Mouse (Mus musculus): ENCODE results near the gene Olfr465-ps1.

Gene Olfr465-ps1

GRCm38 (mm10) chr13:65137789-65138188 lies at the start of gene Olfr465-ps1:
Gene Olfr465-ps1 (plus strand): TSS chr13:65138089.
- no peak for DNase-seq (ENCODE audit: low spot score)

DNA sequence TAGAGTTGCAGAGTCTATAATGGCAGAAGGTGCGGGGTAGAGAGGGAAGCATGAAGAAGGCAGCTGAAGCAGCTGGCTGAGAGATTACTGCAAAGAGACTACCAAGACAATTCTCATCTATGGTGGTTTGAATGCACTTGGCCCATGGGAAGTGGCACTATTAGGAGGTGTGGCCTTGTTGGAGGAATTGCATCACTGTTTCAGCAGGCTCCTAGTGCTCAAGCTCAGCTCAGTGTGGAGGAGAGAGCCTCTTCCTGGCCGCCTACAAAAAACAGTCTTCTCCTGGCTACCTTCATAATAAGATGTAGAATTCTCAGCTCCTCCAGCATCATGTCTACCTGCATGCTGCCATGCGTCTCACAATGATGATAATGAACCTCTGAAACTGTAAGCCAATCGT lies 42.0 kb upstream of the Olfr465-ps1 start:
- no peak for DNase-seq (ENCODE audit: low spot score)

DNA sequence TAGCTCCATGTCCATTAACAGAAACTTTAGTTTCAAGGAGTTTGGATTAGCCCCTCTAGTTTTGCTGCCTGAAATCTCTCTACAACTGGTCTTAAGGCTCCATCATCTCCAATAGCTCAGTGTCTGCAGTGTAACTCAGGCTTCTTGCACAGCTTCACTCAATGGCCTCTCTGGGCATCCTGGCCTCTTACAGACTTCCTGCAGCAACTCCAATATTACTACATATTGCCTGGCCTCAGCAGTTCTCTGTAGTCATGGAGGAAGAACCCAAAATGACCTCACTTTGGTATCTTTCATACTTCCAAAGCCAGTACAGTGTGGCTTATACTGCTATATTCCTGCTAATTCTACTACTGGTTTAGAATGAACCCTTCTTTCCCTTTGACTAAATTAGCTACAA lies 40.9 kb upstream of the Olfr465-ps1 start:
- no peak for DNase-seq (ENCODE audit: low spot score)

DNA sequence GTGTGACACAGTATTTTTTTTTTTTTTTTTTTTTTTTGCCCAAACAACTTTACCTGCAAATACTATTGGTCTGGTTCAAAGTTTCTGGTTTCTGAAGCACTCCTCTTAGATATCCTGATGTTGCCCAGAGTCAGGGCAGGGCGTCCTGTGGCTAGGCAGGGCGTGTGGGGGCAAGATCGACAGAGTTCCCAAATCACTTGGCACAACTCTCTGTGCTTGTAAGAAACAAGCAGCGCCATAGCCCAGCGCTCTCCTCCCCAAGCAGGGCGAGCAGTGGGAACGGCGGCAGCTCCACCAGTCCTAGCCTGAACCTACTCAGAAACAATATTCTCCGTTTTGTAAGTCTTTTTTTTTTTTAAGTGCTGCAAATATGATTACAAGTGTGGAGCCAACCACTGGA lies 37.2 kb upstream of the Olfr465-ps1 start:
- no peak for DNase-seq (ENCODE audit: low spot score)

GRCm38 (mm10) chr13:65101232-65101631 lies 36.7 kb upstream of the Olfr465-ps1 start:
- no peak for DNase-seq (ENCODE audit: low spot score)

- no peak for DNase-seq (ENCODE audit: low spot score)
Measured at GRCm38 (mm10) chr13:65111961-65112360, 25.9 kb upstream of the Olfr465-ps1 start.

GRCm38 (mm10) chr13:65112459-65113110 lies 25.3 kb upstream of the Olfr465-ps1 start, which contains the start of gene Mfsd14b:
Gene Mfsd14b (minus strand): TSS chr13:65112975.
- peak; percentile 80 for DNase-seq (ENCODE audit: low spot score)

DNA sequence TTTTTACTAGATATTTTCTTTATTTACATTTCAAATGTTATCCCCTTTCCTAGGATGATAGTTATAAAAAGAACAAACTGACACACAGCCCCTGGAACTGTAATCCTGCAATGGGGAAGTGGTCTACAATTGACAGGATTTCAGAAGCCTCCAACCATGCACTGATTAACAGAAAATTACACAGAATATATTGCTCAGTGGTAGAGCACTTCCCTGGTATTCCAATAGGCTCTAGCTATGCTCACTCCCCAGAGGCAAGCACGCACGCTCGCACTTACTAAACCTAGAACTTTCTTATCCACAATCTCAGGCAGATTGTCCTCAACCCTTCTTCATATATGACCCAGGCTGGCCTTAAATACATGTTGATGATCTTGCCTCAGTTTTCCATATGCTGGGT lies 24.6 kb upstream of the Olfr465-ps1 start:
- no peak for DNase-seq (ENCODE audit: low spot score)

- DNase-seq (ENCODE audit: low spot score): no peak
Measured at GRCm38 (mm10) chr13:65120984-65121383, 16.9 kb upstream of the Olfr465-ps1 start.

GRCm38 (mm10) chr13:65122111-65122510 lies 15.8 kb upstream of the Olfr465-ps1 start:
- DNase-seq (ENCODE audit: low spot score): no peak

DNA sequence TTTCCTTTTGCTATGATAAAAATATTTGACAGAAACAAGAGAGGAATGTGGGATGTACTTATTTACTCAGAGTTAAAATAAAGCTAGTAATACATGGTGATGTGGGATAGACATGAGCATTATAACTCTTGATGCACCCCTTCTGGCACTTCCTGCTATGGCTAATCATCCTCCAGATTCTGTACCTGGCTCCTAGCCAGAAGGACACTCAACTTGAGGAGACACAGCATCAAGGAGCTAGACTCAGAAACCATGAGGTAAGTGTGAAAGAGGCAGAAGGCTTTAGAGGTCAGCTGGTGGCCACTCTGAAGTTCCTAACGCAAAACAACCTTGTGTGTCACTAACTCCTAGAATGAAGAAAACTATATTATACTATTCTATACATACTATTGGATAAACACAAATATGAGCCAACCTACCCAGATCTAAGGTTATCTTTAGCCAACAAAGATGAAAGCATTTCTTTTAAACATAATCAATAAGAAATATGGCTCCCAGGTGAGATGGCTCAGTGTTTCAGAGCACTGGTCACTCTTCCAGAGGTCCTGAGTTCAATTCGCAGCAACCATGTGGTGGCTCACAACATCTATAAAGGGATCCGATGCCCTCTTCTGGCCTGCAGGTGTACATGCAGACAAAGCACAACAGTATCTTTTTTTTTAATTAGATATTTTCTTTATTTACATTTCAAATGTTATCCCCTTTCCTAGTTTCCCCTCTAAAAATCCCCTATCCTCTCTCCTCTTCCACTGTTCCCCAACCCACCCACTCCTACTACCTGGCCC lies 10.6 kb upstream of the Olfr465-ps1 start:
- no peak for DNase-seq (ENCODE audit: low spot score)

- DNase-seq (ENCODE audit: low spot score): no peak
Measured at GRCm38 (mm10) chr13:65149940-65150339, 12.1 kb downstream of the Olfr465-ps1 start, which contains the start of gene Olfr466. Gene Olfr466 (plus strand): TSS chr13:65150240.

GRCm38 (mm10) chr13:65174102-65174501 lies 36.2 kb downstream of the Olfr465-ps1 start:
- DNase-seq (ENCODE audit: low spot score): no peak

DNA sequence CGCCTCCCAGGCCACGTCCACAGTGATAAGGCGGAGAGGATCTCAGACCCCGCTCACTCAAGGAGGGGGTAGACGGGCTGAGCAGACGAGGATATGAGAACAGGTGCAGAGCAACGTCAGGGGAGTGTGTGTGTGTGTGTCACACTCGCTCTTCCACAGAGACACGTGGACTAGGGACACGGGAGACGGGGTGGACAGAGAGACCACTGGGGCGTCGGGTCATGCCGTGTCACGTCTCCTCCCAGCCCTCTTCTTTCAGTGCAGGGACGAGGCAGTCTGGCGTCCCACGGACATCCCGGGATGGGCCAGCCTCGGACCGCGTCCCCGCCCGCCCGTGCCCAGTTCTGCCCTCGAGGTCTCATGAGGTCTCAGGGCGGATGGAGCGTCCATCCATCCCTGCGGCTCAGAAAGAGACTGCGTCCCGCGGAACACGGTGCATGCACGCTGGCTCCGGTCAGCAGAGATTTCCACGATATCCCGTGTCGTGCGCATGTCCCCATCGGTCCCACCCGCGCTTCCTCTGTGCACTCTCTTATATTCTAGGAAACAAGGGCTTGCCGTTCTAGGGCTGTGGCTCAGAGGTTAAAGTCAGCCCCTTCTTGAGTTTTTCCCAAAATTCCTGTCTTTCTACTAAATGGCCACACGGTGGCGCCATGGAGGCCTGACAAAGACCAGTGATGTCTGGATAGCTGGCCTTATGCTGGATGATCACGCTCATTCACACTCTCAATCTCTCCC lies 38.0 kb downstream of the Olfr465-ps1 start:
- DNase-seq (ENCODE audit: low spot score): peak; percentile 27

DNA sequence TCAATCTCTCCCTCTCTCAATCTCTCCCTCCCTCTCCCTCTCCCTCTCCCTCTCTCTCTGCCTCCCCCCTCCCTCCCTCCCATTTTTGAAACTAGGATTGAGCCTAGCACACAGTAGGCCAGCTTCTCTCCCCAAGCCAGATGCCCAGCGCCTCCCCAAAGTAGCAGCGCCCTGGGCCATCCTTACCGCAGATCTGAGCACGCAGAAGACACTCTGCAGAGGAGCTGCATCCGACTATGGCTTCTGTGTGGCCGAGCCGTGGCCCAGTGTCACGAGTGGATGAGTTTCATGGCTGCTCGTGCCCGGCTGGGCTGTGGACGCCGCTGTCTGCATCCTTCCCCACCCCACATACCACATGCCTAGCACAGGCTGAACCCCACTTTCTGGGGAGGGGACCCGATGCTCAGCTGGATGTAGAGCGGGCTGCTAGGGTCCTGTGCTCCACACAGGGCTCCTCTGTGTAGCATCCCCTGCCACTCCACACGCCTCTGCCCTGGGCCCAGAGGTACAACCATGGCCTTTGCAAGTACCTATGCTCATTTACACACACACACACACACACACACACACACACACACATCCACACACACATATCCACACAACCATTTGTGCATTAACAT lies 38.7 kb downstream of the Olfr465-ps1 start:
- no peak for DNase-seq (ENCODE audit: low spot score)

Measured in urinary bladder, postnatal 25 days (tissue).